Mouse (Mus musculus) common myeloid progenitor, adult 5-6 weeks (primary cell): Measurements from ENCODE around the gene Zic4. TPM values are rescaled to one million over a fixed set of nuclear protein-coding genes. Genes with fewer than 3 reads are reported as not detected.

Experiments used
- ATAC-seq: replicated peaks from 2 replicates; pipeline ENCODE4 v1.8.0; 2016; ENCODE audit warnings: low read depth, mild to moderate bottlenecking, moderate TSS enrichment, inconsistent platforms; ENCODE audit not compliant: poor library complexity, severe bottlenecking
- total RNA-seq: library from RNA; stranded (forward); fragments of 200-1000, 187-1606 nt; gene quantifications from 2 replicates; pipeline ENCODE4 v1.2.3, GENCODE M21; 2017

The Zic4 gene
- total RNA-seq, 1 experiment from 2014 or later = not detected

GRCm38 (mm10) chr9:91394211-91394646 is 32.0 kb downstream of the Zic4 start:
- ATAC-seq = no peak

DNA sequence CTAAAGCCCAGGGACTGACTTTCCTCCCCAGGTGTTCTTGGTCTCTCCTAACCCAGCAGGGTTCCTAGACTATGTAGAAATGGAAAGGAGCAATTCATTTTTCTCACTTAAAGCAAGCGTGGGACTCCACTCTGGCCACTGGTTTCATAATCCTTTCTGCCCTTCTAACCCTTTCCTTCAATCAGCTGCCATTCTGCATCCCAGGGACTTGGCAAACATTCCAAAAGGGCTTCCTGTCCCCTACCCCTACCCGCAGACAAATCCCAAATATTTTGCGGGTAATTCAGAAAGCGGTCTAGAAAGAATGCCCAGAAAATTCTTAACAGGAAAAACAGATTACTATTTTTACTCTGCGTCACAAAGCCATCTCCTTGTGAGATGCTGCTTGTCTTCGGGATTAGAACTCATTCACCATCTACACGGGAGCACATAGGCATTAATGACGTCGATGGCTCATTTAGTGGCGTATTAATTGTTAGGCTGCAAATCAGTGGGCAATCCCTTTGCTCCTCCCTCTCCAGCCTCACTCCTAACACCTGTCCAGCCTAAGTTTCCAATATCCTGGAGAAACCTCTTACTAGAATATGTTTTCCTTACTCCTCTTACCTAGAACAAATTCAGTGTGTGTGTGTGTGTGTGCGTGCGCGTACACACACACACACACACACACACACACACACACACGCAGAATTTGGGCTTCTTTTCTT is 33.0 kb downstream of the Zic4 start:
- no peak for ATAC-seq

DNA sequence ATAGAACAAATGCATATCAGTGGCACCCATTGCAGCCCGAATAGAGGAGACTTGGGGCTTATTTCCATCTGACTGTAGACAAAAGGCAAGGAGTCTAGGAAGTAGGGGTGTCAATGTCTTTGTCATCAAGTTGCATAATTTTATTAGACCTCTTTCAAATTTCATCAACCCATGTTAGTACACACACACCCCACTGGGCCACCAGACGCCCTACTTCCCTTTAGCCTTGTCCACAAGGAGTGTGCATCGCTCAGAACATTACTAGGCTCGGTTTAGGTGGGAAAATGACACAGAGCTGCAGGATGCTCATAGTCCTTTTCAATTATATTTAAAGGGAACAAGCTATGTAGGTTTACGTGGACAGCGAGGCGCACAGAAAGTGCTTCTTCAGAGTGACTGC is 37.8 kb downstream of the Zic4 start:
- no peak for ATAC-seq

GRCm38 (mm10) chr9:91400482-91401093 is 38.4 kb downstream of the Zic4 start:
- ATAC-seq = no peak

- ATAC-seq = no peak
Observed at GRCm38 (mm10) chr9:91401471-91401870, 39.3 kb downstream of the Zic4 start.

- no peak for ATAC-seq
Observed at GRCm38 (mm10) chr9:91404229-91404628, 42.0 kb downstream of the Zic4 start.

GRCm38 (mm10) chr9:91404905-91405752 is 42.9 kb downstream of the Zic4 start:
- no peak for ATAC-seq

DNA sequence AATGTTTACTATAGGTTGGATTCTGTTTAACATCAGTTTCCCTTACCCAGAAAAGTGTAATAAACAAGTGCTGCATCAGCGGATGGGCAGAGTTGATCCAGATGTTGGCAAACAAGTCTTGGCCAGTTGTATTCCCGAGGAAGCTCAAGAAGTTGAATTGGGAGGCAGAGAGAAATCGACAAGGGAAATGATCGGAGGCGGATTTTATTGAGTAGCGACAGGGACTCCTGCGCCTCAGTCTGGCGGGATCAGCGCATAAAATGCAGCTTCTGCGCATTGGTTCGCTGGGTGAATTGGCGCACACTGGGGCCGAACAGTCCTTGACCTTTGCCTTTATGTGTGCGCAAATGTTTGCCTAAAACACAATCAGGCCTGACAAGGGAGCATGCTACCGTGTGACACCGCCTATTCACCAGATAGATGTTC is 43.6 kb downstream of the Zic4 start:
- no peak for ATAC-seq

DNA sequence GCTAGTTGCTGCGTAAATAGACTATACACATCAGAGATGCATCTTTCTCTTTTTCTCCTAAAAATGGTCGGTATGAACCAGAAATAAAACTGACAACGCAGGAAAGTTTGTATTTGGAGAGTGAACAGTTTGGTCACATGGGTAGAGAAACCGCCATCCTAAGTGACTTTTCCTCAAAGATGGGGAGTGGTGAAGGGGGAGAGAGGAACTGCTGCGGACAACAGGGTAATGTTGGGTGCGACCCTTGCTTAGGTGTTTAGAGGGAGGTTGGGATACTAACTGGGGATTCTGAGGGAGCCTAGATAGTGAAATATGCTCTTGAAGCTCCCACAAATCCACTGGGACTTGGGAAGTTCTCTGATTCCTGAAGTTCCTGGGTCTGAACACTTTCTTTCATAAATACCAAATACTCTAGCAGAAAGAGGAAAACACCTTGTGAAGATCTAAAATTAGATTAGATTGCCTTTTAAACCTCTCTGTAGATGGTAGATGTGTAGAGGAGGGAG is 44.1 kb downstream of the Zic4 start:
- ATAC-seq = no peak

GRCm38 (mm10) chr9:91409771-91410170 is 47.6 kb downstream of the Zic4 start:
- ATAC-seq = no peak

- no peak for ATAC-seq
Observed at GRCm38 (mm10) chr9:91414007-91414661, 51.9 kb downstream of the Zic4 start.

- no peak for ATAC-seq
Observed at GRCm38 (mm10) chr9:91420441-91420840, 58.2 kb downstream of the Zic4 start.

Other genes with a start within 250 kb of the Zic4 start
- gene Zic1, start 3.4 kb downstream of the Zic4 start, total RNA-seq = not detected in 2 replicates